ENCODE assay signal across 20 mouse cellular contexts in genomic region chr1:183424100-183424499, GRCm38 (mm10). TPM values are rescaled to one million over a fixed set of nuclear protein-coding genes. Genes with fewer than 3 reads are reported as not detected.
DNase-seq lines count a peak whose midpoint lies in the region; ATAC-seq and TF ChIP-seq lines count a peak whose summit lies in the region.
"Had no signal": no experiment of that assay in that cellular context is flagged by ENCODE, and none has a peak within 500 bp of the region (broad histone marks: within the 10 kb centered on the region; RNA-seq: fewer than 3 reads in every experiment).

No protein-coding gene starts in this region.

- no peaks in the 10 kb centered on the region for H3K36me3 ChIP-seq in thymus, adult 2 months (ENCODE audit: control insufficient read depth, insufficient read depth, low read length)
- H3K36me3 ChIP-seq: heart, embryonic 15.5 days; hindbrain, embryonic 10.5 days; limb, embryonic 13.5 days; midbrain, embryonic 13.5 days had no signal

- no peak overlapping the region for H3K4me3 ChIP-seq in layer of hippocampus, adult 2 months
- no peak overlapping the region for H3K4me3 ChIP-seq in thymus, adult 2 months (ENCODE audit: control insufficient read depth, insufficient read depth, low read length)
- H3K4me3 ChIP-seq: forebrain, embryonic 13.5 days; heart, embryonic 15.5 days; hindbrain, embryonic 10.5 days; limb, embryonic 13.5 days; midbrain, embryonic 13.5 days; myocyte had no signal

- peak; percentile 51 for TF ChIP-seq CTCF in layer of hippocampus, adult 2 months (conservative IDR thresholded peaks at IDR 0.05)
- peak; percentile 36; the same call in 1 of the 2 replicates for TF ChIP-seq CTCF in thymus, adult 2 months (IDR thresholded peaks at IDR 0.05; ENCODE audit: borderline replicate concordance, control insufficient read depth, extremely low read depth, insufficient read depth, low read length, poor library complexity)

- 98% methylated on average over 7 of the region's 7 CpGs for WGBS in thymus, adult 2 months

- peaks cover 16% of the 10 kb centered on the region for H3K4me1 ChIP-seq in thymus, adult 2 months (replicated peaks; ENCODE audit: control insufficient read depth, insufficient read depth, low read length)
- H3K4me1 ChIP-seq: forebrain, embryonic 13.5 days; hindbrain, embryonic 10.5 days; limb, embryonic 13.5 days; midbrain, embryonic 13.5 days had no signal

- TF ChIP-seq POLR2A in thymus, adult 2 months (IDR thresholded peaks at IDR 0.05; ENCODE audit: control insufficient read depth, extremely low read depth, insufficient read depth, low read length, poor library complexity) = no peak

- H3K27ac ChIP-seq in layer of hippocampus, adult 2 months = no peak overlapping the region
- no peak overlapping the region for H3K27ac ChIP-seq in thymus, adult 2 months (ENCODE audit: control insufficient read depth, insufficient read depth, low read length)
- H3K27ac ChIP-seq: forebrain, embryonic 13.5 days; heart, embryonic 15.5 days; hindbrain, embryonic 10.5 days; limb, embryonic 13.5 days; midbrain, embryonic 13.5 days had no signal

- DNase-seq in layer of hippocampus, adult 2 months (ENCODE audit: low spot score in 2 of 2) = no peak
- DNase-seq in layer of hippocampus, postnatal 25 days (ENCODE audit: extremely low spot score in 1 of 2, low spot score in 1 of 2) = no peak
- DNase-seq in thymus, adult 2 months = no peak
- DNase-seq in thymus, postnatal 25 days = no peak
- peak; percentile 24 for DNase-seq in NIH3T3 (ENCODE audit: low read depth)
- DNase-seq in layer of hippocampus, postnatal 14 days (ENCODE audit: low spot score in 2 of 2) = no peak
- DNase-seq: adrenal gland, adult 2 months; cerebellum, postnatal 10 days; heart, adult 18-20 months; kidney, postnatal 10 days; lung, adult 18-20 months had no signal

- no peak for ATAC-seq in frontal cortex, adult (ENCODE audit: low TSS enrichment)
- ATAC-seq: forebrain, embryonic 13.5 days; inflammation-experienced regulatory T-cells, adult 6 months; midbrain, embryonic 13.5 days had no signal

- no peaks in the 10 kb centered on the region for H3K27me3 ChIP-seq in thymus, adult 2 months (ENCODE audit: control insufficient read depth, insufficient read depth, low read length)
- H3K27me3 ChIP-seq: forebrain, embryonic 13.5 days; heart, embryonic 15.5 days; limb, embryonic 13.5 days; midbrain, embryonic 13.5 days had no signal

RNA-seq across cellular contexts. Expression of gene Hhipl2, which starts 6.1 kb away (rescaled TPM):
- total RNA-seq in layer of hippocampus, adult 2 months (2021) = under 1 TPM; 0.33 to 0.39 TPM
- under 1 TPM; 0.21 to 0.30 TPM for total RNA-seq in layer of hippocampus, postnatal 25 days (2021)
- polyA plus RNA-seq in thymus, adult 2 months (2012; rRNA removed) = 1.6 TPM in 2 replicates
- 1 to 10 TPM in 1 of 2 experiments, not detected in 1; 1.1 TPM for total RNA-seq in layer of hippocampus, postnatal 14 days (2021)
- total RNA-seq: adrenal gland, adult 2 months; gastrocnemius, adult 8-10 months; heart, adult 18-20 months had no signal

RNA-seq across cellular contexts. Expression of gene Taf1a, which starts 35.3 kb away (rescaled TPM):
- 10 to 100 TPM; 19.3 to 20.5 TPM for total RNA-seq in layer of hippocampus, adult 2 months (2021)
- total RNA-seq in layer of hippocampus, postnatal 25 days (2021) = 10 to 100 TPM; 16.7 to 19.1 TPM
- polyA plus RNA-seq in thymus, adult 2 months (2012; rRNA removed) = 12.8 and 14.4 TPM in 2 replicates
- 10 to 100 TPM; 14.2 to 15.6 TPM for total RNA-seq in layer of hippocampus, postnatal 14 days (2021)

RNA-seq across cellular contexts. Expression of gene Mia3, which starts 54.7 kb away (rescaled TPM):
- total RNA-seq in layer of hippocampus, adult 2 months (2021) = 100 to 1,000 TPM; 221 to 224 TPM
- total RNA-seq in layer of hippocampus, postnatal 25 days (2021) = 100 to 1,000 TPM; 210 to 220 TPM
- 101 and 105 TPM in 2 replicates for polyA plus RNA-seq in thymus, adult 2 months (2012; rRNA removed)
- 100 to 1,000 TPM; 232 to 244 TPM for total RNA-seq in layer of hippocampus, postnatal 14 days (2021)
